Mouse (Mus musculus) forebrain, embryonic 15.5 days (tissue): ENCODE results near the gene Actb. TPM values are rescaled to one million over a fixed set of nuclear protein-coding genes. Genes with fewer than 3 reads are reported as not detected.

Source experiments
- ATAC-seq: fragments of 200-750 bp; cut with Nextera tagmentation; replicated peaks from 2 replicates; pipeline ENCODE4 v1.8.0; 2017; ENCODE audit warnings: mild to moderate bottlenecking, moderate TSS enrichment, moderate library complexity
- H3K27ac ChIP-seq: fragments of 300-500 bp; sonication (generic); replicated peaks from 2 replicates; pipeline ENCODE4 v1.5.1; 2015; ENCODE audit warnings: mild to moderate bottlenecking, inconsistent platforms
- H3K27me3 ChIP-seq: fragments of 300-500 bp; sonication (generic); 2 replicates; pipeline ENCODE4 v1.6.1; 2015; ENCODE audit warnings: inconsistent platforms
- H3K36me3 ChIP-seq: fragments of 300-500 bp; sonication (generic); 2 replicates; pipeline ENCODE4 v1.6.1; 2015; ENCODE audit warnings: mild to moderate bottlenecking, inconsistent platforms
- H3K4me1 ChIP-seq: fragments of 300-500 bp; sonication (generic); 2 replicates; pipeline ENCODE4 v1.6.1; 2015; ENCODE audit warnings: inconsistent platforms
- H3K4me2 ChIP-seq: fragments of 300-500 bp; sonication (generic); replicated peaks from 2 replicates; pipeline ENCODE4 v1.6.1; 2015; ENCODE audit warnings: mild to moderate bottlenecking, inconsistent platforms
- H3K4me3 ChIP-seq: fragments of 300-500 bp; sonication (generic); 2 replicates; pipeline ENCODE4 v1.5.1; 2015; ENCODE audit warnings: mild to moderate bottlenecking, inconsistent platforms
- H3K9ac ChIP-seq: fragments of 300-500 bp; sonication (generic); replicated peaks from 2 replicates; pipeline ENCODE4 v1.6.1; 2015; ENCODE audit warnings: mild to moderate bottlenecking, inconsistent platforms
- H3K9me3 ChIP-seq: fragments of 300-500 bp; sonication (generic); 2 replicates; pipeline ENCODE4 v1.6.1; 2016; ENCODE audit warnings: inconsistent platforms
- WGBS: fragments of 180-500 bp; shearing (Covaris S2); methylation state at CpG from one replicate; pipeline ENCODE4 v1.1.7; 2015; ENCODE audit warnings: mixed read lengths; 5-methylcytosine and 5-hydroxymethylcytosine counted together
- polyA plus RNA-seq: library from polyadenylated mRNA; unstranded; fragments of >200 nt; fragmentation: Nextera tagmentation; extraction: Ambion mirVana; gene quantifications from 2 replicates; pipeline ENCODE4 v1.2.1, GENCODE M21; 2015

Gene Actb
- polyA plus RNA-seq, 1 experiment from 2014 or later = 16,767 TPM

- Histone ChIP-seq H3K27me3 (no peaks in the 10 kb centered on the region), H3K9me3 (no peaks in the 10 kb centered on the region), H3K27ac (peak overlapping the region; percentile 41), H3K4me2 (no peak overlapping the region), H3K9ac (no peak overlapping the region), H3K36me3 (peaks cover 27% of the 10 kb centered on the region), H3K4me1 (peaks cover 54% of the 10 kb centered on the region), H3K4me3 (no peak overlapping the region)
- no peak for ATAC-seq
- 69% methylated on average over 6 of the region's 6 CpGs for WGBS
These were observed 26.3 kb downstream of the Actb start for GRCm38 (mm10) chr5:142880246-142880645.

GRCm38 (mm10) chr5:142879318-142880175 is 27.0 kb downstream of the Actb start:
- peak; percentile 66 for ATAC-seq
- no peaks in the 10 kb centered on the region for H3K9me3 ChIP-seq
- H3K4me1 ChIP-seq = peaks cover 61% of the 10 kb centered on the region
- H3K4me3 ChIP-seq = no peak overlapping the region
- 62% methylated on average over 8 of the region's 8 CpGs for WGBS
- peaks cover 22% of the 10 kb centered on the region for H3K36me3 ChIP-seq
- no peak overlapping the region for H3K9ac ChIP-seq
- H3K27ac ChIP-seq = peak overlapping the region; percentile 41
- H3K27me3 ChIP-seq = no peaks in the 10 kb centered on the region
- H3K4me2 ChIP-seq = no peak overlapping the region

DNA sequence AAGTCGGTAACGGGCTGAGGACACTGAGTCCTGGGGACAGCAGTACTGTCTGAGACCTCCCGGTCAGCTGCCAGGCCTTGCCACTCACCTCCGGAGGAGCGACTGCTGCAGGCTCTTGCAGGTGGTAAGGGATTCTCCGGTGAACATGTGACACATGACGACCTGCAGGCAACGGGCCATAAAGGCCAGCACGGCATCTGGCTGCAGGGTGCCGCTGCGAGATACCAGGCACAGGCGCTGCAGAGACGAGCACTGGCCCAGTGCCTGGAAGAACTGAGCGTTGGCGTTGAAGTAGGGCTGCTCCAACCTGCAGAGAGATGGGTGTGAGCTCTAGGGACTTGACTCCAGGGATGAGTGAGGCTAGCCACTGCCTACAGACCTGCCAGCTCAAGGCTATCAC is 28.0 kb downstream of the Actb start:
- Histone ChIP-seq H3K4me3 (no peak overlapping the region), H3K4me1 (peaks cover 62% of the 10 kb centered on the region), H3K4me2 (no peak overlapping the region), H3K36me3 (peaks cover 22% of the 10 kb centered on the region; the same call in 1 of the 2 replicates), H3K27ac (no peak overlapping the region), H3K27me3 (no peaks in the 10 kb centered on the region), H3K9ac (no peak overlapping the region), H3K9me3 (no peaks in the 10 kb centered on the region)
- 75% methylated on average over 15 of the region's 15 CpGs for WGBS
- ATAC-seq = no peak

DNA sequence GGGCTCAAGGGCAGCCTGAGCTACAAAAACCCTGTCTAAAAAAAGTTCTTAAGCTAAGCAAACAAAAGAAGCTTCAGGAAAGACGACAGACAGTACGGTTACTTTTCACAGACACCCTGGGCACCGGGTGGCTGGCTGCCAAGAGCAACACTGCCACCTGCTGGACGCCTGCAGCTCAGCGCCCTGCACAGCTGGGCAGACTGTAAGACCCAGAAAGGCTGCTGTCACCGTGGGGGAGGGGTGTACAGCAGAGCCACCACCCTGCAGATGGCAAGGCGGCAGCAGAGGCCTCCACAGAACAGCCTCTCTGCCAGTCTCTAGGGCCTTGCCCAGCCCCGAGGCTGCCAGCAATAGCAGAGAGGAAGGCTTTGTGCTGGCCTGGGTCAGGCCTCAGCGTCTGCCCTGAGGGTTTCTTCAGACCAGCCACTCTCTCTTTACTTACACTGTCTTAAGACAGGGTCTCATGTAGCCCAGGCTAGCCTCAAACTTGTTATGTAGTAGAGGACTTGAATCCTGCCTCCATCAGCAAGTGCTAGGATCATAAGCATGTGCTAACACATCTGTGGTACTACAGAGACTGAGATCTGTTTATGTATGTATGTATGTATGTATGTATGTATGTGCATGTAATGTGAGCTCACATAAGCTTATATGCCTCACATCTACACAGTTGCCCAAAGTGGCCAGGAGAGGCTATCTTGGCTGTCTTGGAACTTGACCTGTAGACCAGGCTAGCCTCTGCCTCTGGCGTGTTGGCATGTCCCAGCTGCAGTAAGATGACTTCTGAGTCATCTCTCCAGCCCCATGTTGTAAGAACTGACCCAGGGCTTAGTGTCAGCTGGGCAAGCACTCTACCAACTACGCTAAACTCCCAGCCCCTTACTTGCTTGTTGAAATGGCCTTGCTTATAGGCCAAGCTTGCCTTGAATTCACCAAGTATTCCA is 28.9 kb downstream of the Actb start:
- Histone ChIP-seq H3K36me3 (peaks cover 24% of the 10 kb centered on the region; the same call in 1 of the 2 replicates), H3K9me3 (no peaks in the 10 kb centered on the region), H3K27me3 (no peaks in the 10 kb centered on the region), H3K4me3 (no peak overlapping the region), H3K27ac (peak overlapping the region; percentile 77), H3K9ac (no peak overlapping the region; the same call in 1 of the 2 replicates), H3K4me2 (no peak overlapping the region), H3K4me1 (peaks cover 62% of the 10 kb centered on the region)
- ATAC-seq = peak; percentile 87
- WGBS = 28% methylated on average over 11 of the region's 11 CpGs

GRCm38 (mm10) chr5:142876896-142877295 is 29.7 kb downstream of the Actb start:
- Histone ChIP-seq H3K4me3 (no peak overlapping the region), H3K9me3 (no peaks in the 10 kb centered on the region), H3K36me3 (peaks cover 23% of the 10 kb centered on the region; the same call in 1 of the 2 replicates), H3K4me2 (no peak overlapping the region), H3K4me1 (peaks cover 63% of the 10 kb centered on the region), H3K27ac (peak overlapping the region; percentile 13; the same call in 1 of the 2 replicates), H3K27me3 (no peaks in the 10 kb centered on the region), H3K9ac (no peak overlapping the region)
- ATAC-seq = peak; percentile 7; the same call in 1 of the 2 replicates
- 77% methylated on average over 5 of the region's 5 CpGs for WGBS

DNA sequence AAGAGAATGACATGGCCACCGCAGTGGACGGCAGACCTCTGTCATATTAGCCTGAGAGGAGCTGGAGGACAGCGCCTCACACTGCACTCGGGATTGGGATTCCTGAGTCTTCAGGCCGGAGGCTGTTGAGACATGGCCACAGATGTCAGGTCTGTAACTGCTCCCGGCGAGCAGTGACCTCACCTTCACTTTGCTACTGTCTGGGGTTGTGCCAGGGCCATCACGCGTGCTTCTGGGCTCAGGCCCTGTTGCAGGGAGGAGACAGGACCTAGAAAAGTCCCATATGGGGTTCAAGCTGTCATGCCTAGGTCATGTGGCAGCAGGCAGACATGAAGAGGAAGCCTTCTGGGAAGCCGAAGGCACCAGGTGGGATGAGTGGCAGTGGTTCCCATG is 31.0 kb downstream of the Actb start:
- H3K9me3 ChIP-seq = no peaks in the 10 kb centered on the region
- H3K4me1 ChIP-seq = peaks cover 63% of the 10 kb centered on the region
- no peak overlapping the region for H3K9ac ChIP-seq
- ATAC-seq = no peak
- H3K36me3 ChIP-seq = peaks cover 23% of the 10 kb centered on the region; the same call in 1 of the 2 replicates
- H3K4me2 ChIP-seq = no peak overlapping the region
- no peak overlapping the region for H3K27ac ChIP-seq
- no peaks in the 10 kb centered on the region for H3K27me3 ChIP-seq
- 83% methylated on average over 10 of the region's 10 CpGs for WGBS
- H3K4me3 ChIP-seq = no peak overlapping the region

DNA sequence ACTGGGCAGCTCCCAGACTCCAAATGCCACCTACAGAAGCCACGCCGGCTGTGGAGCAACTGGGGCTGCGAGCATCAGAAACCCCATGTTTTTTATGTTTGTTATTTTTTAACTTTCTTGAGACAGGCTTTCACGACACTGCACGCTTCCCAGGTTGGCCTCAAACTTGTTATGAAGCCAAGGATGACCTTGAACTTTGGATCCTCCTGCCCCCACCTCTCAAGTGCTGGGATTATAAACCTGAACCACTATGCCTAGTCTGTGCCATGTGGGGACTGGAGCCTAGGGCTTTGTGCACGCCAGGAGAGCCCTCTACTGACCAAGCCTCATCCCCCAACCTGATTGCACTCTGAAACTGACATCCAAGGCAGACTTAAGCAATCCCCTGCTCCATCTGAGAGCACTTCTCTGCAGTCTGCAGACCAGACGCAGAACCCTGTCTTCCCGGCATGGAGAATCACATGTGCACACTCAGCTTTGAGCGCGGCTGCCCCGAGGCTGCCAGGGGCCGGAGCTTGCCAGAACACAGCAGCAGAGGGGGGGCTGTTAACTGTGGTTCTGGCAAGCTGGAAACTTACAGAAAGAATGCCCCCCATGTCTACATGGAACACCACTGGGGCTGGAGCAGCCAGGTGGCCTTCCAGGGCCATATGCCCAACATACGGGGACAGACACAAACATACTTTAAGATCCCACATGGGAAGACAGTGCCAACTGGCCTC is 31.6 kb downstream of the Actb start:
- Histone ChIP-seq H3K27me3 (no peaks in the 10 kb centered on the region), H3K9me3 (no peaks in the 10 kb centered on the region), H3K36me3 (peaks cover 23% of the 10 kb centered on the region; the same call in 1 of the 2 replicates), H3K4me1 (peaks cover 61% of the 10 kb centered on the region), H3K9ac (no peak overlapping the region), H3K27ac (peak overlapping the region; percentile 27; the same call in 1 of the 2 replicates), H3K4me2 (no peak overlapping the region), H3K4me3 (no peak overlapping the region)
- no peak for ATAC-seq
- WGBS = 80% methylated on average over 13 of the region's 13 CpGs

DNA sequence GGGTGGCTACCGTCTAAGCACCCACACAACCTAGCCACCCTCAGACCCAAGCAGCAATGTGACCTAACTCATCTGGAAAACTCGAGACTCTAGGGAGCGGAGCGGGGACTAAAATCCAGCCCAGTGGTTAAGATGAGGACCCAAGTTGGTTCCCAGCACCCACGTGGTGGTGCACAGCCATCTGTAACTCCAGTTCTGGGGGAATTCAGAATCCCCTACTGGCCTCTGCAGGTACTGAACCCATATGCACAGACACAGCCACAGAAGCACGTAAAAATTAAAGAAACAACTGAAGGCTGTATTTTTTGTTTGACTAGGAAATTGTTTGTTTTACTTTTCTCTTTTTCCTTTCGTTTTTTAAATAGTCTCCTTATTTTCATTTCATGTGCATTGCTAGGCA is 32.8 kb downstream of the Actb start:
- no peak for ATAC-seq
- H3K27me3 ChIP-seq = no peaks in the 10 kb centered on the region
- H3K4me3 ChIP-seq = no peak overlapping the region
- no peaks in the 10 kb centered on the region for H3K9me3 ChIP-seq
- H3K36me3 ChIP-seq = peaks cover 23% of the 10 kb centered on the region; the same call in 1 of the 2 replicates
- H3K4me1 ChIP-seq = peaks cover 61% of the 10 kb centered on the region
- 95% methylated on average over 7 of the region's 7 CpGs for WGBS
- no peak overlapping the region for H3K4me2 ChIP-seq
- H3K27ac ChIP-seq = no peak overlapping the region
- no peak overlapping the region for H3K9ac ChIP-seq

DNA sequence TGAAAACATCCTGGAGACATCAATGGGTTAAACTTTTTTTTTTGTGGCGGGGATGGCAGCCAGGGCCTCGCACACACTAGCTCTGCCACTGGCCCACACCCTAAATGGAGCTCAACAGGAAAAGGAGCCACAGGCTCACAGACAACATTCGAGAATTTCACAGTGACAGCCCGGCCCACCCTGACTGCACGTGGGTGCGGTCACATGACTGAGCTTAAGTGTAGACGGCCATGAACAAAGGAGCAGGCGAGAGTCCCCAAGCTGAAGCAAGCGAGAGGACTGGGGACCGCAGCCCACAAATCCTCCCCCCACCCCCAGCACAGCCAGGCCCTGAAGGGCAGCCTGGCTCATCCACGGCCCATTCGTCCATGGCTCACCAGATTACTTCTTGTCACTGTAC is 34.8 kb downstream of the Actb start:
- no peak overlapping the region for H3K4me3 ChIP-seq
- no peaks in the 10 kb centered on the region for H3K27me3 ChIP-seq
- no peak overlapping the region for H3K4me2 ChIP-seq
- 45% methylated on average over 12 of the region's 12 CpGs for WGBS
- peaks cover 49% of the 10 kb centered on the region for H3K4me1 ChIP-seq
- peak overlapping the region; percentile 42 for H3K27ac ChIP-seq
- H3K9me3 ChIP-seq = no peaks in the 10 kb centered on the region
- peaks cover 17% of the 10 kb centered on the region; the same call in 1 of the 2 replicates for H3K36me3 ChIP-seq
- no peak overlapping the region for H3K9ac ChIP-seq
- no peak for ATAC-seq

GRCm38 (mm10) chr5:142869463-142869862 is 37.1 kb downstream of the Actb start:
- peak; percentile 84 for ATAC-seq
- Histone ChIP-seq H3K36me3 (peaks cover 12% of the 10 kb centered on the region; the same call in 1 of the 2 replicates), H3K4me3 (no peak overlapping the region), H3K27ac (peak overlapping the region; percentile 89), H3K4me1 (peaks cover 33% of the 10 kb centered on the region), H3K9ac (no peak overlapping the region), H3K4me2 (no peak overlapping the region), H3K27me3 (no peaks in the 10 kb centered on the region), H3K9me3 (no peaks in the 10 kb centered on the region)
- 43% methylated on average over 13 of the region's 13 CpGs for WGBS

DNA sequence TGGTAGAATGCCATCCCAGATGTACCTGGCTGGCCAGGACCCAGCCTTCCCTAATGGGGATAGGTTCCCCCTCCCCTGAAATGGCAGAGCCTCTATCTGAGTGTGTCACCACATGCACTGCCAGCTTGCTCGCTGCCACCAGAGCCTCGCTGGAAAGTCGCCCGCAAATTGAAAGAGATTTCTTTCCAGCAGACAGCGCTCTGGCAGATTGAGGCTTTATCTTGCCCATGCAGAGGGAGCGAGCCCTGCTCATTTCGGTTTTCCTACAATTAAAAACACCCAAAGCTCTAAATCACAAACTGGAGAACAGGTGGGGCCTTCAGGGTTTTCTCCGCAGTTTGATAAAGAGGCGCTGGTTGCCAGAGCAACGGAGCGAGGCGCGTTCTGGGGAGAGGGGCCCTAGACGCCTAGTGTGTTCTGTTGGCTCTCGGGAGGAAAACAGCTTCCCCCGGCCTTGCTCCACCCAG is 48.8 kb downstream of the Actb start:
- Histone ChIP-seq H3K27ac (peak overlapping the region; percentile 90), H3K36me3 (no peaks in the 10 kb centered on the region), H3K27me3 (no peaks in the 10 kb centered on the region), H3K4me3 (no peak overlapping the region), H3K4me2 (peak overlapping the region; percentile 15), H3K4me1 (peaks cover 26% of the 10 kb centered on the region), H3K9ac (no peak overlapping the region), H3K9me3 (no peaks in the 10 kb centered on the region)
- ATAC-seq = peak; percentile 81
- WGBS = 20% methylated on average over 16 of the region's 16 CpGs
